ENCODE assay signal across 18 mouse cellular contexts in the genomic region with DNA sequence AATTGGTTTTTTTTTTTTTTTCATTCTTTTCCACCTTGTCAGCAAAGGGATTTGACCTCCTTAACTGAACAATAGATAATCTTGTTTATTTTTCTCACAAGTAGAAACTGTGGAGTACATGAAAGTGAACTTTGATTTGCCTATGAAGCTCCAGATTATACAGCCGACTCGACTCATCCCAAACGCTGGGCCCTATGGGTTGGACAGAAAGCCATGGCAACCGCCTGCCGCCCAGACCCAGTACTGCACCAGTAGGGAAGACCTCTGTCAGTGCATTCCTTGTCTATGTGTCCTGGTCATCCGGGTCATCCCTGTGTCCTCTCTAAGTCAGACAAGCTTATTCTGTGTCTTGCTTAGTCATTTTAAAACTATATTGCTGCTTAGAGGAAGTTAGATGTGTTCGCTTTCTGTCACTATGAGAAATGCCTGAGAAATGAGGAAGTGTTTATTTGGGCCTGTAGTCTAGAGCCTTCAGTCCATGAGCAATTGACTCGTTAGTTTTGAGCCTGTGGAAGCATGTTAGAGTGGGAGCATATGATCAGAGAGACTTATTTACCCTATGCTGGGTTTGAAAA.
DNase-seq lines count a peak whose midpoint lies in the region; ATAC-seq and TF ChIP-seq lines count a peak whose summit lies in the region.
"Had no signal": no experiment of that assay in that cellular context is flagged by ENCODE, and none has a peak within 500 bp of the region (broad histone marks: within the 10 kb centered on the region; RNA-seq: fewer than 3 reads in every experiment).

No protein-coding gene starts in this region.

- no peak overlapping the region for H3K9ac ChIP-seq in kidney, embryonic 16.5 days (replicated peaks; ENCODE audit: low read length)
- H3K9ac ChIP-seq in MEL (ENCODE audit: control insufficient read depth, low read depth, low read length, poor library complexity, severe bottlenecking): no peak overlapping the region
- H3K9ac ChIP-seq: limb, embryonic 12.5 days; midbrain, embryonic 12.5 days; stomach, embryonic 15.5 days had no signal

- H3K79me2 ChIP-seq in MEL (ENCODE audit: control insufficient read depth, insufficient read depth, low read length, poor library complexity): no peaks in the 10 kb centered on the region

- no peaks in the 10 kb centered on the region for H3K36me3 ChIP-seq in kidney, embryonic 16.5 days (ENCODE audit: insufficient read depth, low read length)
- H3K36me3 ChIP-seq in MEL (ENCODE audit: control insufficient read depth in 1 of 2, insufficient read depth in 2 of 2, low read length in 2 of 2): peaks cover 0 to 6% of the 10 kb centered on the region in 2 experiments; a peak in 1 of 4 replicates
- H3K36me3 ChIP-seq: limb, embryonic 12.5 days; midbrain, embryonic 12.5 days; stomach, embryonic 15.5 days had no signal

- no peaks in the 10 kb centered on the region for H3K27me3 ChIP-seq in kidney, embryonic 16.5 days (ENCODE audit: insufficient read depth, low read length)
- H3K27me3 ChIP-seq in MEL (ENCODE audit: control insufficient read depth in 1 of 2, insufficient read depth in 2 of 2, low read length in 2 of 2): no peaks in the 10 kb centered on the region
- H3K27me3 ChIP-seq: limb, embryonic 12.5 days; midbrain, embryonic 12.5 days; stomach, embryonic 15.5 days had no signal

- peak; percentile 71 for DNase-seq in kidney, adult 9 months
- DNase-seq in MEL (ENCODE audit: low read depth, low spot score): peak; percentile 81
- peak; percentile 50 for DNase-seq in induced T-regulatory cell, adult 2 months (ENCODE audit: low read depth)
- no peak for DNase-seq in adrenal gland, adult (ENCODE audit: inconsistent age in 2 of 2, low spot score in 1 of 2)
- no peak for DNase-seq in layer of hippocampus, adult 8-10 months (ENCODE audit: low spot score in 2 of 2)
- DNase-seq in retina, postnatal 1 day: no peak
- DNase-seq: adrenal gland, postnatal 25 days; gastrocnemius, adult 2 months; heart, adult 2 months; heart, postnatal 14 days; lung, postnatal 10 days; thymus, postnatal 14 days had no signal

- TF ChIP-seq CTCF in MEL (IDR thresholded peaks at IDR 0.05 in 2 of 3, conservative IDR thresholded peaks at IDR 0.05 in 1 of 3; ENCODE audit: control insufficient read depth in 1 of 3, insufficient read depth in 1 of 3, low read depth in 2 of 3, low read length in 3 of 3, poor library complexity in 1 of 3, severe bottlenecking in 1 of 3): no peak

- no peaks in the 10 kb centered on the region for H3K9me3 ChIP-seq in kidney, embryonic 16.5 days (ENCODE audit: low read length)
- H3K9me3 ChIP-seq in MEL (replicated peaks; ENCODE audit: insufficient read depth, low read length): no peaks in the 10 kb centered on the region
- H3K9me3 ChIP-seq: limb, embryonic 12.5 days; midbrain, embryonic 12.5 days; stomach, embryonic 15.5 days had no signal

- TF ChIP-seq RAD21 in MEL (IDR thresholded peaks at IDR 0.05; ENCODE audit: low read depth, low read length): no peak

- H3K4me3 ChIP-seq in kidney, embryonic 16.5 days (ENCODE audit: low read length): no peak overlapping the region
- no peak overlapping the region for H3K4me3 ChIP-seq in MEL (ENCODE audit: control insufficient read depth in 1 of 2, insufficient read depth in 1 of 2, low read depth in 2 of 2, low read length in 2 of 2)
- H3K4me3 ChIP-seq: gastrocnemius, adult 2 months; heart, adult 2 months; limb, embryonic 12.5 days; midbrain, embryonic 12.5 days; stomach, embryonic 15.5 days had no signal

- H3K27ac ChIP-seq in kidney, embryonic 16.5 days (ENCODE audit: low read length): no peak overlapping the region
- H3K27ac ChIP-seq in MEL (ENCODE audit: control insufficient read depth, low read depth, low read length): peak overlapping the region; percentile 50; the same call in 1 of the 2 replicates
- H3K27ac ChIP-seq: gastrocnemius, adult 2 months; heart, adult 2 months; limb, embryonic 12.5 days; midbrain, embryonic 12.5 days; stomach, embryonic 15.5 days had no signal

- WGBS in kidney, embryonic 16.5 days: 85% methylated on average over 8 of the region's 8 CpGs

- H3K4me2 ChIP-seq in kidney, embryonic 16.5 days (replicated peaks; ENCODE audit: low read depth, low read length): no peak overlapping the region
- H3K4me2 ChIP-seq: limb, embryonic 12.5 days; midbrain, embryonic 12.5 days; stomach, embryonic 15.5 days had no signal

- TF ChIP-seq EP300 in MEL (IDR thresholded peaks at IDR 0.05; ENCODE audit: low read depth in 1 of 2, low read length in 2 of 2): peak in 1 of 2 experiments; percentile 42; a peak in 1 of 4 replicates

- no peak for TF ChIP-seq POLR2A in MEL (IDR thresholded peaks at IDR 0.05; ENCODE audit: control insufficient read depth in 1 of 2, insufficient read depth in 1 of 2, low read depth in 1 of 2, low read length in 2 of 2, poor library complexity in 1 of 2)

- peaks cover 5% of the 10 kb centered on the region; the same call in 1 of the 2 replicates for H3K4me1 ChIP-seq in kidney, embryonic 16.5 days (ENCODE audit: insufficient read depth, low read length)
- H3K4me1 ChIP-seq in MEL (ENCODE audit: control insufficient read depth in 1 of 2, insufficient read depth in 2 of 2, low read length in 2 of 2): peaks cover 0 to 3% of the 10 kb centered on the region in 2 experiments; a peak in 1 of 4 replicates
- H3K4me1 ChIP-seq: stomach, embryonic 15.5 days had no signal

- ATAC-seq in kidney, embryonic 16.5 days (ENCODE audit: low FRiP score, low TSS enrichment): no peak
- ATAC-seq in megakaryocyte progenitor cell, adult 5-6 weeks (replicated peaks; ENCODE audit: poor library complexity): peak; percentile 34
- ATAC-seq: hindbrain, embryonic 16.5 days had no signal

TF ChIP-seq in MEL, 35 proteins besides CTCF, POLR2A, EP300 and RAD21:
- TF ChIP-seq BHLHE40 (IDR thresholded peaks at IDR 0.05; ENCODE audit: borderline replicate concordance, low read depth, low read length) (no peak), MYC (IDR thresholded peaks at IDR 0.05; ENCODE audit: low read depth, low read length) (0 out of 2 replicates have a peak, but pooled peaks have one; percentile 45)

Comparison
In these comparisons a context has a peak if more than half of its experiments do, and no peak if none do; other contexts are left out.
1. DNase-seq: peak in kidney, adult 9 months (single experiment), MEL (single experiment) and induced T-regulatory cell, adult 2 months (single experiment); none in adrenal gland, adult (0 of 2), layer of hippocampus, adult 8-10 months (0 of 2) and retina, postnatal 1 day (single experiment).